Mouse (Mus musculus): ENCODE data around the gene Hsd17b2. TPM values are rescaled to one million over a fixed set of nuclear protein-coding genes. Genes with fewer than 3 reads are reported as not detected.

The Hsd17b2 gene
- total RNA-seq, 1 experiment = 0.31 TPM

DNA sequence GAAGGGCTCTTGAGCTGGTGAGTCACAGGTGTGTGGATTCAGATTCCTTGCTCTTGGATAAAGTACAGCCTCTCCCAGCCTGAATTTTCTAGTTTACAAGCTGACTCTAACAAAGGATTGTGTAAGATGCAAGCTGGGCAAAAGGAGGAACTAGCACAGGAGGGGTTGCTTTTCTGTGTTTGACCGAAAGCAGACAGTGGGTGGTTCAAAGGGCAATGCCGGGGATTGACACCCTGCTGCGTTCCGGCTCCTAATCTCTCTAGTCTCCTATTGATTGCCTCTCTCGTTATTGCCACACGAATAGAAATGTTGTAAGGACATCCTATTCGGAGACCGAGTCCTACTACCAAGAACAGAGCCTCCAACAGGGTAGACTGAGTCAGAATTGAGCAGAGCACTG, 1.0 kb upstream of the Hsd17b2 start:
- H3K4me3 ChIP-seq (ENCODE audit: insufficient read depth in 1 of 2, low read depth in 1 of 2, low read length in 2 of 2, poor library complexity in 1 of 2, severe bottlenecking in 1 of 2) = no peak overlapping the region
- no peak overlapping the region for H3K27ac ChIP-seq (ENCODE audit: insufficient read depth, low read depth, low read length, poor library complexity, severe bottlenecking)
- TF ChIP-seq ZC3H11A (IDR thresholded peaks at IDR 0.05; ENCODE audit: borderline replicate concordance, low read depth, low read length) (no peak), ZNF384 (IDR thresholded peaks at IDR 0.05; ENCODE audit: low read depth, low read length) (no peak)
- no peaks in the 10 kb centered on the region for H3K9me3 ChIP-seq (ENCODE audit: control insufficient read depth, insufficient read depth, low read depth, low read length)
- no peak overlapping the region for H3K9ac ChIP-seq (ENCODE audit: insufficient read depth, low read depth, low read length, poor library complexity, severe bottlenecking)
- DNase-seq (ENCODE audit: low read depth, low spot score) = no peak
- H3K4me1 ChIP-seq (ENCODE audit: control insufficient read depth in 2 of 2, insufficient read depth in 2 of 2, low read length in 2 of 2, poor library complexity in 1 of 2) = no peaks in the 10 kb centered on the region
- H3K36me3 ChIP-seq (ENCODE audit: control insufficient read depth, insufficient read depth, low read length, poor library complexity, severe bottlenecking) = no peaks in the 10 kb centered on the region
- in situ Hi-C loops (cut with MboI; ENCODE audit: low sequenced_read_pairs in 2 of 2, unreplicated experiment in 2 of 2) = no loop called here

DNA sequence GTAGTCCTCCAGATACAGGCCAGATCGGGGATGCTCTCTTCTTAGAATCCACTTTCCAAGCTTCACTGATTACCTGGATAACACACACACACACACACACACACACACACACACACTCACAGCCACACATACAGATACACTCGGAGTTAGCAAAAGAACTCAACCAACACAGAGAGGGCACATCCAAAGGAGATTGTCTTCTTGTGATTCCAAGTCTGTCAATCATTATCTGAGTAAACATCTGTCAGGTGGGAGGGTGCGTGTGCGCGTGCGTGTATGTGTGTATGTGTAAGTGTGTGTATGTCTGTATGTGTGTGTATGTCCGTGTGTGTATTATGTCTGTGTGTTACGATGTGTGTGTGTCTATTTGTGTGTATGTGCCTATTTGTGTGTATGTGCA, 458 bp upstream of the Hsd17b2 start:
- in situ Hi-C loops (cut with MboI; ENCODE audit: low sequenced_read_pairs in 2 of 2, unreplicated experiment in 2 of 2) = no loop called here
- TF ChIP-seq ZNF384 (IDR thresholded peaks at IDR 0.05; ENCODE audit: low read depth, low read length) = no peak
- no peaks in the 10 kb centered on the region for H3K9me3 ChIP-seq (ENCODE audit: control insufficient read depth, insufficient read depth, low read depth, low read length)

DNA sequence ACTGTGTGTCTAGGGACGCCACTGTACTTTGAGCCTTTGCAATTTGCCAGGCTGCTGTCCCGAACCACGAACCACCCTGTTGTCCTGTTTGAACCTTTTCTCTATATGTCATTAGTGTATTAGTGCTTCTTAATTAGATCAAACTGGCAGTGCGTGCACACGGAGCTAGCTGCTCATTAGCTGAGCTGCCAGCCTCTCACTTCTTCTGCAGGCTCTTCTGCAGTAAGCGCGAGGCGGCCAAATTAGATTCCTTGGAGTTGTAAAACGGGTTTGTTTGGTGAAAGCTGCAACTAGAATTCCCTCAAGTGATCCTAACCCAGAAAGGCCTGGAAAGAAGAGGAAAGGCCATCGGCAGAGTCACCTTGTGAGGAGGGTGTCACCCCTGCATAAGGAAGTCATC, 997 bp downstream of the Hsd17b2 start:
- no peak for TF ChIP-seq ZC3H11A (IDR thresholded peaks at IDR 0.05; ENCODE audit: borderline replicate concordance, low read depth, low read length)
- TF ChIP-seq ZNF384 (IDR thresholded peaks at IDR 0.05; ENCODE audit: low read depth, low read length) = no peak
- no peak for TF ChIP-seq CHD2 (IDR thresholded peaks at IDR 0.05; ENCODE audit: low read depth, low read length)
- no peak for TF ChIP-seq HCFC1 (IDR thresholded peaks at IDR 0.05; ENCODE audit: borderline replicate concordance, insufficient read depth, low read length)
- TF ChIP-seq MAFK (IDR thresholded peaks at IDR 0.05; ENCODE audit: insufficient read depth, low read depth, low read length) = no peak
- Histone ChIP-seq H3K9me3 (ENCODE audit: control insufficient read depth, insufficient read depth, low read depth, low read length) (no peaks in the 10 kb centered on the region), H3K4me3 (ENCODE audit: insufficient read depth in 1 of 2, low read depth in 1 of 2, low read length in 2 of 2, poor library complexity in 1 of 2, severe bottlenecking in 1 of 2) (no peak overlapping the region), H3K9ac (ENCODE audit: insufficient read depth, low read depth, low read length, poor library complexity, severe bottlenecking) (no peak overlapping the region), H3K4me1 (ENCODE audit: control insufficient read depth in 2 of 2, insufficient read depth in 2 of 2, low read length in 2 of 2, poor library complexity in 1 of 2) (no peaks in the 10 kb centered on the region), H3K36me3 (ENCODE audit: control insufficient read depth, insufficient read depth, low read length, poor library complexity, severe bottlenecking) (no peaks in the 10 kb centered on the region), H3K27ac (ENCODE audit: insufficient read depth, low read depth, low read length, poor library complexity, severe bottlenecking) (no peak overlapping the region)
- in situ Hi-C loops (cut with MboI; ENCODE audit: low sequenced_read_pairs in 2 of 2, unreplicated experiment in 2 of 2) = no loop called here
- no peak for DNase-seq (ENCODE audit: low read depth, low spot score)

More for the DNA sequence above, 458 bp upstream of the Hsd17b2 start:
- H3K9ac ChIP-seq (ENCODE audit: insufficient read depth, low read depth, low read length, poor library complexity, severe bottlenecking) = no peak overlapping the region
- H3K4me1 ChIP-seq (ENCODE audit: control insufficient read depth in 2 of 2, insufficient read depth in 2 of 2, low read length in 2 of 2, poor library complexity in 1 of 2) = no peaks in the 10 kb centered on the region
- no peak overlapping the region for H3K27ac ChIP-seq (ENCODE audit: insufficient read depth, low read depth, low read length, poor library complexity, severe bottlenecking)
- no peak for DNase-seq (ENCODE audit: low read depth, low spot score)
- no peaks in the 10 kb centered on the region for H3K36me3 ChIP-seq (ENCODE audit: control insufficient read depth, insufficient read depth, low read length, poor library complexity, severe bottlenecking)
- H3K4me3 ChIP-seq (ENCODE audit: insufficient read depth in 1 of 2, low read depth in 1 of 2, low read length in 2 of 2, poor library complexity in 1 of 2, severe bottlenecking in 1 of 2) = no peak overlapping the region

DNA sequence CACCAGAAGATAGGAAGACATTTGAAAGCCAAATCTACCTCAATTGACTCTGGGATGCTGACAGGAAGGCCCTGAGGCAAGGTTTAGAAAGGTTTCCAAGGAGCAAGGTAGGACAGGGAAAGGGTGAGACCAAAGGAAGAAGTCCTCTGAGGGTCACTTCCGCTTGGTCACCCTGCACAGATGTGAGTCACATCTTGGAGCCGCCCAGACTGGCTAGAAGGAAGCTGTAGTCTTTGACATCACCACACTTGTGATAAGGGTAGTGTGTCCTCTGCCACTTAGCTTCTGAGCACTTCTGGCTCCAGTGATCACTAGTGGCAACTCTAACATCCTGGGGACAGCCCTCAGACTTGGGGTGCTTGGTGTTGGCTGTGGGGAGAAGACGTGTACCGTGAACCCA, 4.4 kb downstream of the Hsd17b2 start:
- no peak overlapping the region for H3K4me3 ChIP-seq (ENCODE audit: insufficient read depth in 1 of 2, low read depth in 1 of 2, low read length in 2 of 2, poor library complexity in 1 of 2, severe bottlenecking in 1 of 2)
- H3K9ac ChIP-seq (ENCODE audit: insufficient read depth, low read depth, low read length, poor library complexity, severe bottlenecking) = no peak overlapping the region
- in situ Hi-C loops (cut with MboI; ENCODE audit: low sequenced_read_pairs in 2 of 2, unreplicated experiment in 2 of 2) = no loop called here
- no peak for DNase-seq (ENCODE audit: low read depth, low spot score)
- H3K4me1 ChIP-seq (ENCODE audit: control insufficient read depth in 2 of 2, insufficient read depth in 2 of 2, low read length in 2 of 2, poor library complexity in 1 of 2) = no peaks in the 10 kb centered on the region
- TF ChIP-seq CHD2 (IDR thresholded peaks at IDR 0.05; ENCODE audit: low read depth, low read length) = no peak
- no peak for TF ChIP-seq ZC3H11A (IDR thresholded peaks at IDR 0.05; ENCODE audit: borderline replicate concordance, low read depth, low read length)
- TF ChIP-seq MAFK (IDR thresholded peaks at IDR 0.05; ENCODE audit: insufficient read depth, low read depth, low read length) = no peak
- TF ChIP-seq HCFC1 (IDR thresholded peaks at IDR 0.05; ENCODE audit: borderline replicate concordance, insufficient read depth, low read length) = no peak
- no peak for TF ChIP-seq ZNF384 (IDR thresholded peaks at IDR 0.05; ENCODE audit: low read depth, low read length)
- H3K36me3 ChIP-seq (ENCODE audit: control insufficient read depth, insufficient read depth, low read length, poor library complexity, severe bottlenecking) = no peaks in the 10 kb centered on the region
- H3K9me3 ChIP-seq (ENCODE audit: control insufficient read depth, insufficient read depth, low read depth, low read length) = no peaks in the 10 kb centered on the region
- no peak overlapping the region for H3K27ac ChIP-seq (ENCODE audit: insufficient read depth, low read depth, low read length, poor library complexity, severe bottlenecking)

DNA sequence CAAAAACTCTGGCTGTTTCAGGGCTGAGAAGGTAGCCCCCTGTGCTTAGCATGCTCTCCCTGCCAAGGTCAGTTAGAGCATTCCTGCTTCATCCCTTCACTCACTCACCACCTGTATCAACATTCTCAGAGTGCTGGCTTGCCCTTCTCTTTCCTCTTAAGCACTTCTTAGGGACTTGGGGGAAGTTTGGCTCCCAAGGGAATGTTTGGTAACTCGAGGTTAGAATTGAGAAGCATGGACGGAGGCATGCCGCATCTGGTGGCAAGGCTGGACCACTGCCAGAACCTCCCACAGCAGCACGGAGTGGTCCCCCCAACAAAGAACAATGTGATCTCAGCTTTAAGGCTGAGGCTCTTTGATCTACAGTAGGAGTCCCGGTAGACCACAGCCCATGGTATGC, 10.5 kb downstream of the Hsd17b2 start:
- Histone ChIP-seq H3K36me3 (ENCODE audit: control insufficient read depth, insufficient read depth, low read length, poor library complexity, severe bottlenecking) (no peaks in the 10 kb centered on the region), H3K27ac (ENCODE audit: insufficient read depth, low read depth, low read length, poor library complexity, severe bottlenecking) (no peak overlapping the region), H3K4me3 (ENCODE audit: insufficient read depth in 1 of 2, low read depth in 1 of 2, low read length in 2 of 2, poor library complexity in 1 of 2, severe bottlenecking in 1 of 2) (no peak overlapping the region), H3K9ac (ENCODE audit: insufficient read depth, low read depth, low read length, poor library complexity, severe bottlenecking) (no peak overlapping the region), H3K9me3 (ENCODE audit: control insufficient read depth, insufficient read depth, low read depth, low read length) (no peaks in the 10 kb centered on the region), H3K4me1 (ENCODE audit: control insufficient read depth in 2 of 2, insufficient read depth in 2 of 2, low read length in 2 of 2, poor library complexity in 1 of 2) (no peaks in the 10 kb centered on the region; a peak in 1 of 4 replicates)
- in situ Hi-C loops (cut with MboI; ENCODE audit: low sequenced_read_pairs in 2 of 2, unreplicated experiment in 2 of 2) = no loop called here
- TF ChIP-seq ZC3H11A (IDR thresholded peaks at IDR 0.05; ENCODE audit: borderline replicate concordance, low read depth, low read length) = no peak
- TF ChIP-seq CHD2 (IDR thresholded peaks at IDR 0.05; ENCODE audit: low read depth, low read length) = no peak
- TF ChIP-seq MAFK (IDR thresholded peaks at IDR 0.05; ENCODE audit: insufficient read depth, low read depth, low read length) = no peak
- no peak for TF ChIP-seq HCFC1 (IDR thresholded peaks at IDR 0.05; ENCODE audit: borderline replicate concordance, insufficient read depth, low read length)
- TF ChIP-seq ZNF384 (IDR thresholded peaks at IDR 0.05; ENCODE audit: low read depth, low read length) = no peak
- no peak for DNase-seq (ENCODE audit: low read depth, low spot score)

Measured in ES-E14 (cell line).